Mouse (Mus musculus): Measurements from ENCODE around the gene Kat8.

DNA sequence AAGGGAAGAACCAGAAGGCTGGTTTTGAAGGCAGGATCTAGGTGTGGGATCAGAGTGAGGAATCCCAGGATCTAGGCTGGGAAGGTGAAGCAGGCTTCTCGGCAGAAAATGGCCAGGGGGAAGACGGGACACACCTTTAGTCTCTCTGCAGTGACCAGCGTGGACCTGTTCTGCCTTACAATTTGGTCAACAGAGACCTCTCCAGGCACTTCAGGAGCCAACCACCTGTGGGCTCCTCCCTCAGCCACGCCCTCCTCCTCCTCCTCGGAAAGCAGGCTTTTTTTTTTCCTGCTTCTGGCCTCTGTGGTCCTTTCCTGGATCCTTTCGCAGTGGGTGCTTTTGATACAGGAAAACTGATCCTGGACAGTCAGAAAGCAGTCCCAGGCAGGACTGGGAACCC, 17.6 kb downstream of the Kat8 start, which contains the start of gene Prss8:
- TF ChIP-seq CTCF (conservative IDR thresholded peaks at IDR 0.05; ENCODE audit: low read length) (no peak), POU5F1 (IDR thresholded peaks at IDR 0.05; ENCODE audit: borderline replicate concordance, low read length) (no peak), NANOG (IDR thresholded peaks at IDR 0.05; ENCODE audit: borderline replicate concordance, low read length) (no peak)

All from E14TG2a.4 (cell line).